Mouse (Mus musculus) G1E-ER4 (cell line): Measurements from ENCODE around the gene Klhl21. TPM values are rescaled to one million over a fixed set of nuclear protein-coding genes. Genes with fewer than 3 reads are reported as not detected.

Experiments used
- GATA1 ChIP-seq: IDR thresholded peaks from one replicate; pipeline ENCODE4 v1.8.0; 2012; ENCODE audit warnings: low read length, inconsistent platforms
- polyA plus RNA-seq: library from polyadenylated mRNA; stranded (reverse); fragments of >175 nt; gene quantifications from 2 replicates; pipeline ENCODE4 v1.2.3, GENCODE M21; 2012

The Klhl21 gene
- polyA plus RNA-seq, result 10.4 and 12.4 TPM in 2 replicates

GRCm38 (mm10) chr4:152008622-152009075 lies at the start of gene Klhl21:
Gene Klhl21 (plus strand): TSS chr4:152008803.
- no peak for TF ChIP-seq GATA1

GRCm38 (mm10) chr4:151959849-151960512 lies 48.6 kb upstream of the Klhl21 start:
- no peak for TF ChIP-seq GATA1

- peak; percentile 55 for TF ChIP-seq GATA1
Observed at GRCm38 (mm10) chr4:151960513-151960854, 48.1 kb upstream of the Klhl21 start.

- TF ChIP-seq GATA1, result no peak
Observed at GRCm38 (mm10) chr4:151962817-151963216, 45.8 kb upstream of the Klhl21 start.

GRCm38 (mm10) chr4:151968204-151968921 lies 40.2 kb upstream of the Klhl21 start:
- TF ChIP-seq GATA1, result no peak

GRCm38 (mm10) chr4:151972221-151972967 lies 36.2 kb upstream of the Klhl21 start:
- TF ChIP-seq GATA1, result no peak

- no peak for TF ChIP-seq GATA1
Observed at GRCm38 (mm10) chr4:151975441-151975840, 33.2 kb upstream of the Klhl21 start.

- TF ChIP-seq GATA1, result no peak
Observed at GRCm38 (mm10) chr4:151977748-151978147, 30.9 kb upstream of the Klhl21 start.

GRCm38 (mm10) chr4:151980699-151981098 lies 27.9 kb upstream of the Klhl21 start:
- TF ChIP-seq GATA1, result no peak

- no peak for TF ChIP-seq GATA1
Observed at GRCm38 (mm10) chr4:151981363-151981762, 27.2 kb upstream of the Klhl21 start.

- no peak for TF ChIP-seq GATA1
Observed at GRCm38 (mm10) chr4:151983043-151983442, 25.6 kb upstream of the Klhl21 start.

GRCm38 (mm10) chr4:151983560-151983959 lies 25.0 kb upstream of the Klhl21 start:
- no peak for TF ChIP-seq GATA1

- TF ChIP-seq GATA1, result no peak
Observed at GRCm38 (mm10) chr4:151985886-151986285, 22.7 kb upstream of the Klhl21 start.

GRCm38 (mm10) chr4:151986650-151987049 lies 22.0 kb upstream of the Klhl21 start:
- no peak for TF ChIP-seq GATA1

GRCm38 (mm10) chr4:151988014-151988341 lies 20.6 kb upstream of the Klhl21 start:
- TF ChIP-seq GATA1, result no peak

- no peak for TF ChIP-seq GATA1
Observed at GRCm38 (mm10) chr4:151988342-151989109, 20.1 kb upstream of the Klhl21 start, which contains the start of gene Thap3. Gene Thap3 (minus strand): TSS chr4:151988997.
